Mouse (Mus musculus): ENCODE results near the gene Dnm3. TPM values are rescaled to one million over a fixed set of nuclear protein-coding genes. Genes with fewer than 3 reads are reported as not detected.

Dnm3 gene
- polyA plus RNA-seq, 1 experiment from 2014 or later = 8.3 TPM

DNA sequence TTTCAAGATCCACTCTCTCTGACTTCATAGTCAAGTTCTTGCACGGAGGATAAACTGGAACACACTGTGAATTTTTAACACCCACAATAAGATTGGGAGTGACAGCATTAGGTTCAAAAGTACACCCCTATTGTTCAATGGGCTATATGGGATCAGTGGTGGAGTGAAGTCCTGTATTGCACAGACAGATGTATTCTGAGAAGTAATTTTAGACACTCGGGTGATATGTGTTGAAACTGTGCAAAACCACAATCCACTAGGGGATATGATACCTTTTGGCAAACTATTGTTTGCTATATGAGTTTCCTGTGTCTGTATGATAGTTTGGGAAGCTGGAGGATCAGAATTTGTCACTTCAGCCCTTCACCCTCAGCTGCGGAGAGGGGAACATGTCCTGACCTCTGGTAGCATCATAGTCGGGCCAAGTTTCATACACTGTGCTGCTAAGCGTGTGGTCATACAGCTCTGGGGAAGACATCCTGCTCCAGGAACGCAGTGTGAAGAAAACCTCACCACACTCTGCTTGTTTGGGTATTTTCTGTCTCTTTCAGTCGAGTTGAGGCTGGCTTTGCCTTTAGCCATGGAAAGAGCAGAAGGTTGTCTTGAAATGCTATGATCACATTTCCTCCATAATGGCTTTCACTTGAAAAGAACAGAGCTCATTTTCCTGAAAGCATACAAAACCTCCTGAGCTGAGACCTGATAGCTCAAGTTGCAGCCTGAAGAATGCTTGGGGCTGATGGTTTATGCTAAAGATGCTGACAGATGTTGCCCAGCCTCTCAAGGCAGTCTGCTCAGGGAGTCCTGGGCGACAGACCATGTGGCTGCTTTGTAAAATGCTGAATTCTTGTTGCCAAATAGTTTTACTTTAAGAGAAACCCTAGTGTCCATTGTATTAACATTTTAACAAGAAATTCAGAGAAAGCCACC lies 433.8 kb downstream of the Dnm3 start:
- TF ChIP-seq CTCF (IDR thresholded peaks at IDR 0.05; ENCODE audit: low read depth) = no peak
- H3K4me3 ChIP-seq (replicated peaks; ENCODE audit: low read depth, low read length) = no peak overlapping the region
- no peak overlapping the region for H3K4me2 ChIP-seq (ENCODE audit: low read length)
- no peaks in the 10 kb centered on the region for H3K27me3 ChIP-seq (ENCODE audit: insufficient read depth, low read length)
- H3K36me3 ChIP-seq (ENCODE audit: insufficient read depth, low read length) = no peaks in the 10 kb centered on the region
- no peak overlapping the region for H3K9ac ChIP-seq (ENCODE audit: low read depth, low read length)
- DNase-seq (ENCODE audit: low spot score) = peak; percentile 47
- 50% methylated on average over 8 of the region's 8 CpGs for WGBS
- peaks cover 4% of the 10 kb centered on the region; the same call in 1 of the 2 replicates for H3K4me1 ChIP-seq (replicated peaks; ENCODE audit: insufficient read depth, low read length)
- no peak for ATAC-seq (replicated peaks; ENCODE audit: low FRiP score, low read depth)
- no peaks in the 10 kb centered on the region for H3K9me3 ChIP-seq (replicated peaks; ENCODE audit: low read length)
- no peak overlapping the region for H3K27ac ChIP-seq

DNA sequence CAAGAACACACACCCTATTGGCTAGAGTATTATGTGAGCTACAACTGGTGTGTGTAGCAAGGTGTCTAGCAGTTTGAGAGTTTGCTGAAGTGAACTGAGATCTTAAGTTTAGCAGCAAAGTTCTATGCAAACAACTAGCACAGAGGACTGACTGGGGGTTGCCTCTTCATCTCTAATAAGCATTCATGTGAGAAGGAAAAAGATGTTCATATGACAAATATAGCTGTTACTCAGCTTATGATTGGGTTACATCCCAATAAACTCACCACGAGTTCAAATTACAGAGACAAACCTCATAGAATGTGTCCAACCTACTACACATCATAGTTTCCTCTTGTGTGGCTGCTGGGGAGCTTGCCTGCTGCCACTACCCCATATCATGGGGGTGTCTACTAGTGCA lies 434.6 kb downstream of the Dnm3 start:
- 90% methylated on average over 1 of the region's 1 CpGs for WGBS
- Histone ChIP-seq H3K4me1 (replicated peaks; ENCODE audit: insufficient read depth, low read length) (peaks cover 4% of the 10 kb centered on the region), H3K9me3 (replicated peaks; ENCODE audit: low read length) (no peaks in the 10 kb centered on the region), H3K4me3 (replicated peaks; ENCODE audit: low read depth, low read length) (no peak overlapping the region), H3K27me3 (ENCODE audit: insufficient read depth, low read length) (no peaks in the 10 kb centered on the region), H3K36me3 (ENCODE audit: insufficient read depth, low read length) (no peaks in the 10 kb centered on the region), H3K4me2 (ENCODE audit: low read length) (no peak overlapping the region), H3K9ac (ENCODE audit: low read depth, low read length) (no peak overlapping the region), H3K27ac (no peak overlapping the region)
- no peak for DNase-seq (ENCODE audit: low spot score)
- no peak for TF ChIP-seq CTCF (IDR thresholded peaks at IDR 0.05; ENCODE audit: low read depth)
- no peak for ATAC-seq (replicated peaks; ENCODE audit: low FRiP score, low read depth)

DNA sequence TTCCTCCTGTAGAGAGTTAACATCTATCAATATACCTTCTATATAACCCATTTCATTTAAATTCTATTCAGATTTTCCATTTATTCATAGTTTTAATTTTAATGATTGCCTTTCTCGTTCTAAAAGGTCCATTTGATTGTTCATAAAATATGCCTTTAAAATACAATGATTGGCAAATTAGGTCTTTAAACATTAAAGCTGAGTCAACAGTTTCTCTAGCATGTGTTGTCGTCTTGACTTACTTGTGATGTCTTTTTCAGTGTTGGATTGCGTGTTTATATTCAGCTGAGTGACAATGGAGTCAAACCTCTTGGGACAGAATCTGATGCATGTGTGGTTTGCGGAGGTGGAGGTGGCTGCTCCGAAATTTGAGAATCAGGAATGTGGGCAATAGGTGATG lies 435.4 kb downstream of the Dnm3 start:
- Histone ChIP-seq H3K27ac (no peak overlapping the region), H3K4me1 (replicated peaks; ENCODE audit: insufficient read depth, low read length) (peaks cover 4% of the 10 kb centered on the region), H3K4me2 (ENCODE audit: low read length) (no peak overlapping the region), H3K4me3 (replicated peaks; ENCODE audit: low read depth, low read length) (no peak overlapping the region), H3K9me3 (replicated peaks; ENCODE audit: low read length) (no peaks in the 10 kb centered on the region), H3K36me3 (ENCODE audit: insufficient read depth, low read length) (no peaks in the 10 kb centered on the region), H3K9ac (ENCODE audit: low read depth, low read length) (no peak overlapping the region), H3K27me3 (ENCODE audit: insufficient read depth, low read length) (no peaks in the 10 kb centered on the region)
- no peak for TF ChIP-seq CTCF (IDR thresholded peaks at IDR 0.05; ENCODE audit: low read depth)
- WGBS = 86% methylated on average over 5 of the region's 5 CpGs
- ATAC-seq (replicated peaks; ENCODE audit: low FRiP score, low read depth) (no peak), DNase-seq (ENCODE audit: low spot score) (no peak)

DNA sequence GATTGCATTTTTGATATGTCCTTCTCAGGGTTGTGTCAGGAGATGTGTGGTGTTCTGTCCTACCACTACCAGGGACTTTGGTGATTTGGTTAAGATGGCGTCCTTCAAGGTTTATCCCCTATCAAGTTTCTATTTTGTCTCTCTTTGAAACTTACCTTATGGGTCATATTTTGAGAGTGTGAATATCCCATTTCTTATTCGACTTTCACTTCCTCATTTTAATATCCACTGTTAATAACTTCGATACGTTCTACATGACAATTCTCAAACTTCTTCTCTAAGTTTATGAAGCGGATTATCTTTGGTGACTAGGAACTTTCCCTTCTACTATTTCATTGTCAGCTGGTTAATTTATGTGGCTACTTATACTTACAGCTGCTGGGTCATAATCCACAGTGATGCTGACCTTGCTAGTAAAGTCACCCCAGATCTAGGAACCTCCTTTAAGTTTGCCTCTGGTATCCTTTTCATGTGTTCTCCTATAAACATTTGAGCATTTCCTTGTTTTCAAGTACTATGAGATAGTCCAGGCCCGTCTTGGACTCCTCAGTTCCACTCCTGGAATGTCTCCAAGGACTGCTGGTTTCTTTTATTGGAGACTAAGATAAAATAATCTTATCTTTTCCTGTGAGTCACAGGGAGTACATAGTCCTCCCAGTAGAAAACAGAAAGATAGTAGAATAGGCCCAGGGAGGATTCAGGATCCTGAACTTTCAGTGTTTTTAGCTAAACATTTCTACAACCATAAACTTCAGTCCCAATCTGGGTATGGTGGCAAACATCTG lies 437.2 kb downstream of the Dnm3 start:
- Histone ChIP-seq H3K4me2 (ENCODE audit: low read length) (no peak overlapping the region), H3K27me3 (ENCODE audit: insufficient read depth, low read length) (no peaks in the 10 kb centered on the region), H3K9ac (ENCODE audit: low read depth, low read length) (no peak overlapping the region), H3K4me1 (replicated peaks; ENCODE audit: insufficient read depth, low read length) (peaks cover 7% of the 10 kb centered on the region), H3K36me3 (ENCODE audit: insufficient read depth, low read length) (no peaks in the 10 kb centered on the region), H3K27ac (peak overlapping the region; percentile 54; the same call in 1 of the 2 replicates), H3K4me3 (replicated peaks; ENCODE audit: low read depth, low read length) (no peak overlapping the region), H3K9me3 (replicated peaks; ENCODE audit: low read length) (no peaks in the 10 kb centered on the region)
- TF ChIP-seq CTCF (IDR thresholded peaks at IDR 0.05; ENCODE audit: low read depth) = no peak
- 50% methylated on average over 6 of the region's 6 CpGs for WGBS
- DNase-seq (ENCODE audit: low spot score) (peak; percentile 57), ATAC-seq (replicated peaks; ENCODE audit: low FRiP score, low read depth) (no peak)

DNA sequence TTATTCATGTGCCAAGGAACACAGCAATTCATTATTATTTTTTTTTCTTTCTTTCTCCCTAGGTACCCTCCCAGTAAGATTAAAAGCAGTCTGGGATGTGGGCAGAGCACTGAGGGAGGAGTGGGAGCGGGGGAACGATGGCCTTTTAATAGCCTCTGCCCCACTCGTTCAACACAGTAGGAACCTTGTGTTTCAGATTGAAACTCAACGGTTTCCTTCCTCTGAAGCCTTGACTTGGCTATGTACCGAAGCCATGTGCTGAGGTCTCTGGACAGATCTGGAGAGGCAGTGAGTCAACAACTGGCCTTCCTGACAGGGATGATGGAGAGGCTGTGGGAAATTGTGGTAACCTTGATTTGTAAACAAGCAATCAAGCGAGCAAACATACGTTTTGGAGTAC lies 438.0 kb downstream of the Dnm3 start:
- Histone ChIP-seq H3K4me1 (replicated peaks; ENCODE audit: insufficient read depth, low read length) (peaks cover 7% of the 10 kb centered on the region), H3K9me3 (replicated peaks; ENCODE audit: low read length) (no peaks in the 10 kb centered on the region), H3K36me3 (ENCODE audit: insufficient read depth, low read length) (no peaks in the 10 kb centered on the region), H3K4me3 (replicated peaks; ENCODE audit: low read depth, low read length) (no peak overlapping the region), H3K27me3 (ENCODE audit: insufficient read depth, low read length) (no peaks in the 10 kb centered on the region), H3K27ac (peak overlapping the region; percentile 47; the same call in 1 of the 2 replicates), H3K4me2 (ENCODE audit: low read length) (no peak overlapping the region), H3K9ac (ENCODE audit: low read depth, low read length) (no peak overlapping the region)
- ATAC-seq (replicated peaks; ENCODE audit: low FRiP score, low read depth) (no peak), DNase-seq (ENCODE audit: low spot score) (peak; percentile 57)
- no peak for TF ChIP-seq CTCF (IDR thresholded peaks at IDR 0.05; ENCODE audit: low read depth)
- 51% methylated on average over 7 of the region's 7 CpGs for WGBS

DNA sequence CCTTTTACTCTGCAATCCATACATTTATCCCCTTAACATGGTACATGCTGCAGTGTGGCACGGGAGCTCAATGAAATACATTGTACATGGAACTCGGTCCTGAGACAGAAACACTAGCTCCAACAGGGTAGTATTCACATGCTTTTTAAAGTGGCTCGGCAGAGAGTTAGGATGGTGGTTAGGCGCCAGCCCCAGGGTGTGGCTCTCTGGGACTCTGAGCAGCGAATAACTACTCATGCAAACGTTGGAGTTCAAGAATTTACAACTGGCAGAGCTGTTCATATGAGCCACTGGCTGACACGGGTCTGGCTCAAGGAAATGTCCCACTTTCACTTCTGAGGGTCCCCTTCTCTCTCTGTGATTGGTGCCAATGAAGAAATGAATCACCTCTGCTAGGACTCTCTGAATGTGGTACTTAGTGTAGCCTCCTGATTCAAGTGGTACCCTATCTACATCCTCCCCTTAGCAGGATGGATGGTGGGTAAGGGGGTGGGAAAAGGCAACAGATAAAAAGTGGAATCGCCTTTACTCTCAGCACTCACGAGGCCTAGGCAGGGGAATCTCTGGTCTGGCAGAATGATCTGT lies 438.7 kb downstream of the Dnm3 start:
- H3K4me2 ChIP-seq (ENCODE audit: low read length) = no peak overlapping the region
- WGBS = 49% methylated on average over 9 of the region's 9 CpGs
- peak overlapping the region; percentile 70 for H3K27ac ChIP-seq
- DNase-seq (ENCODE audit: low spot score) = no peak
- H3K36me3 ChIP-seq (ENCODE audit: insufficient read depth, low read length) = no peaks in the 10 kb centered on the region
- no peaks in the 10 kb centered on the region for H3K9me3 ChIP-seq (replicated peaks; ENCODE audit: low read length)
- no peak for TF ChIP-seq CTCF (IDR thresholded peaks at IDR 0.05; ENCODE audit: low read depth)
- peaks cover 7% of the 10 kb centered on the region for H3K4me1 ChIP-seq (replicated peaks; ENCODE audit: insufficient read depth, low read length)
- no peak overlapping the region for H3K9ac ChIP-seq (ENCODE audit: low read depth, low read length)
- ATAC-seq (replicated peaks; ENCODE audit: low FRiP score, low read depth) = no peak
- no peak overlapping the region for H3K4me3 ChIP-seq (replicated peaks; ENCODE audit: low read depth, low read length)
- no peaks in the 10 kb centered on the region for H3K27me3 ChIP-seq (ENCODE audit: insufficient read depth, low read length)

All from kidney, postnatal 0 days (tissue).